Comparison of ENCODE assay signal across 10 mouse cellular contexts in the genomic region with DNA sequence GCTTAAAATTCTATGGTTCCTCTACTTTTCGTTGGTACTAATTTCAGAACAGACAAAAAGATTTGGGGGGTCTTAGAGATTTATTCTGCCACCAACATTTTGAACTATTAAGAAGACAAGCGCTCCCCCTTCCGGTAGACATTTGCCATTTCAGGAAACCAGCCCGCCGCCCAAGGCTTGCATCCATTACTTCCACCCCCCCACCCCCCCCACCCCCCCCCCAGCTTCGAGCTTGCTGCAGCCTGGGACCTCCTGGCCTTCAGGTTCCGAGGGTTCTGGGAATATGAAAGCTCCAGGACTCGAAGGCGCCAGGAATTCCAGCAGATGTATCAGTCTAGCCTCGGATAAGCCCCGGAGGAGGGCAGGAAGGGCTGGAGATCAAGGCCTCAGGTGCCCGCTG. TPM values are rescaled to one million over a fixed set of nuclear protein-coding genes. Genes with fewer than 3 reads are reported as not detected.
DNase-seq lines count a peak whose midpoint lies in the region; ATAC-seq and TF ChIP-seq lines count a peak whose summit lies in the region.
"Had no signal": no experiment of that assay in that cellular context is flagged by ENCODE, and none has a peak within 500 bp of the region (broad histone marks: within the 10 kb centered on the region; RNA-seq: fewer than 3 reads in every experiment).

No protein-coding gene starts in this region.

- peaks cover 26% of the 10 kb centered on the region for H3K4me1 ChIP-seq in kidney, embryonic 15.5 days
- no peaks in the 10 kb centered on the region for H3K4me1 ChIP-seq in ES-Bruce4 (ENCODE audit: control insufficient read depth, insufficient read depth, low read length)
- H3K4me1 ChIP-seq: embryonic facial prominence, embryonic 12.5 days had no signal

- under 1% methylated on average over 12 of the region's 12 CpGs for WGBS in kidney, embryonic 15.5 days

- no peak for TF ChIP-seq POLR2A in ES-Bruce4 (IDR thresholded peaks at IDR 0.05; ENCODE audit: insufficient read depth, low read length)

- H3K4me2 ChIP-seq in kidney, embryonic 15.5 days, result no peak overlapping the region
- H3K4me2 ChIP-seq: embryonic facial prominence, embryonic 12.5 days had no signal

- H3K9ac ChIP-seq in kidney, embryonic 15.5 days, result no peak overlapping the region
- H3K9ac ChIP-seq in ES-Bruce4 (ENCODE audit: low read depth, poor library complexity, severe bottlenecking), result no peak overlapping the region
- H3K9ac ChIP-seq: embryonic facial prominence, embryonic 12.5 days had no signal

- peak; percentile 38 for TF ChIP-seq CTCF in ES-Bruce4 (IDR thresholded peaks at IDR 0.05; ENCODE audit: low read depth, low read length)

- DNase-seq in CD4-positive, CD25-positive, alpha-beta regulatory T cell, adult 2 months (ENCODE audit: low read depth, low spot score), result peak; percentile 70
- peak; percentile 68 for DNase-seq in kidney, postnatal 10 days
- DNase-seq in kidney, postnatal 36 days, result peak; percentile 42 to 58
- DNase-seq in thymus, postnatal 4 days, result peak; percentile 61

- H3K36me3 ChIP-seq in kidney, embryonic 15.5 days, result no peaks in the 10 kb centered on the region
- H3K36me3 ChIP-seq in ES-Bruce4 (ENCODE audit: control insufficient read depth, insufficient read depth, low read length, poor library complexity, severe bottlenecking), result no peaks in the 10 kb centered on the region
- H3K36me3 ChIP-seq: embryonic facial prominence, embryonic 12.5 days had no signal

- H3K4me3 ChIP-seq in kidney, embryonic 15.5 days (replicated peaks), result no peak overlapping the region
- H3K4me3 ChIP-seq in ES-Bruce4 (ENCODE audit: low read depth, low read length), result no peak overlapping the region
- H3K4me3 ChIP-seq: embryonic facial prominence, embryonic 12.5 days had no signal

- peaks cover 100% of the 10 kb centered on the region for H3K27me3 ChIP-seq in kidney, embryonic 15.5 days
- H3K27me3 ChIP-seq in ES-Bruce4 (ENCODE audit: control insufficient read depth, insufficient read depth, low read length, poor library complexity, severe bottlenecking), result peaks cover 20% of the 10 kb centered on the region

- H3K9me3 ChIP-seq in kidney, embryonic 15.5 days (replicated peaks), result no peaks in the 10 kb centered on the region
- no peaks in the 10 kb centered on the region for H3K9me3 ChIP-seq in ES-Bruce4 (replicated peaks; ENCODE audit: control insufficient read depth, insufficient read depth, low read length, poor library complexity, severe bottlenecking)
- H3K9me3 ChIP-seq: embryonic facial prominence, embryonic 12.5 days had no signal

- TF ChIP-seq EP300 in ES-Bruce4 (IDR thresholded peaks at IDR 0.05; ENCODE audit: insufficient read depth, low read depth, low read length), result no peak

- H3K27ac ChIP-seq in kidney, embryonic 15.5 days, result no peak overlapping the region
- H3K27ac ChIP-seq in ES-Bruce4 (ENCODE audit: insufficient read depth, low read length), result no peak overlapping the region
- H3K27ac ChIP-seq: embryonic facial prominence, embryonic 12.5 days had no signal

- ATAC-seq in CD4-positive, CD25-positive, alpha-beta regulatory T cell, adult 4 months, result no peak
- no peak for ATAC-seq in kidney, embryonic 15.5 days (replicated peaks; ENCODE audit: low FRiP score)
- ATAC-seq in granulocyte monocyte progenitor cell, adult 5-6 weeks (replicated peaks; ENCODE audit: poor library complexity, severe bottlenecking), result no peak

RNA-seq across cellular contexts. Expression of gene Hoxb13, which starts 4.5 kb away (rescaled TPM):
- not detected for polyA plus RNA-seq in CD4-positive, CD25-positive, alpha-beta regulatory T cell, adult 4 months (2017; shearing (Covaris generic))
- 0.09 and 1.0 TPM in 2 replicates for polyA plus RNA-seq in kidney, embryonic 15.5 days (2015; fragmentation: Nextera tagmentation; extraction: Ambion mirVana)
- not detected in 2 replicates for polyA plus RNA-seq in ES-Bruce4 (2011; ENCODE audit: insufficient read depth, insufficient read length, low read depth, missing spikeins)
- not detected in 2 replicates for total RNA-seq in granulocyte monocyte progenitor cell, adult 5-6 weeks (2014; fragmentation: Nextera tagmentation)
- not detected in 2 replicates for total RNA-seq in granulocyte monocyte progenitor cell, adult 5-6 weeks (2017)
- polyA plus RNA-seq: embryonic facial prominence, embryonic 12.5 days; limb, embryonic 11.5 days had no signal
